Mouse (Mus musculus) kidney, adult 2 months (tissue): ENCODE measurements around the gene Cep70.

Experiments
- CTCF ChIP-seq: fragments of 200-500 bp; conservative IDR thresholded peaks from 2 replicates; pipeline ENCODE4 v1.5.1; 2011; ENCODE audit warnings: low read depth, mild to moderate bottlenecking, control low read depth, low read length, moderate library complexity, mixed read lengths; ENCODE audit not compliant: insufficient read depth, insufficient read length
- POLR2A ChIP-seq: fragments of 200-500 bp; IDR thresholded peaks from one replicate; pipeline ENCODE4 v1.6.1; 2011; ENCODE audit warnings: low read depth, low read length, control low read depth

GRCm38 (mm10) chr9:99221636-99222035, 21.5 kb upstream of the Cep70 start:
- no peak for TF ChIP-seq CTCF
- no peak for TF ChIP-seq POLR2A
